Mouse (Mus musculus) stomach, postnatal 0 days (tissue): Measurements from ENCODE around the gene Klf17.

ENCODE experiments used
- CTCF ChIP-seq: IDR thresholded peaks from 2 replicates; pipeline ENCODE4 v1.5.1; 2016; ENCODE audit warnings: antibody characterized with exemption, low read depth, mild to moderate bottlenecking, moderate library complexity
- EP300 ChIP-seq: optimal IDR thresholded peaks from 2 replicates; pipeline ENCODE3; 2016; ENCODE audit warnings: antibody characterized with exemption

DNA sequence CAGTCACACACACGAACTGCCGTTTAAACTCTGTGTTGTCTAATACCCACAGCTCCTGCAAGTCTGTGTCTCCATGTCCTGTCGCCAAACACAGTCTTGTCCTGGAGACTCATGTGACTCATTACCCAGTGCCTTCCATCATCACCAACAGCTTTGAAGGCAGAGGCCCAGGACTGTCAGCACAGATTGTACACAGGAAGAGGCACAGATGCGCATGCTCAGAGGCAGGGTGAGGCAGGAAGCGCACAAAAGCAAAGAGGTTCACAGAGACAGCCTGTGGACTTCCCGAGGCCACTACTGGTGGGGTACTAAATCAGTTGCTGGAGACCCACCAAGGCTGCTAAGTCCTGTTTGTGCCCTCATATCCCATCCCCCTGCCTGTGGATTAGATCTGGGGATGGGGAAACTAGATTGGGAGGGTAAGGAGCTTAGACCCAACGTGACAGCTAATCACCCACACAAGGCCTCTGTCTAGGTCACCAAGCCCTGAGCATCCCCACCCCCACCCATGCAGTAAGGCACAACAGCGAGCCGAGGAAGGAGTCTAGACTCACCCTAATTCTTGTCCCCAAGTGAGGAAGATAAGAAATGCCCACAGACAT, 48.2 kb upstream of the Klf17 start:
- TF ChIP-seq CTCF = no peak
- TF ChIP-seq EP300 = no peak
